Mouse (Mus musculus) neural tube, embryonic 11.5 days (tissue): ENCODE measurements around the gene Llgl2. TPM values are rescaled to one million over a fixed set of nuclear protein-coding genes. Genes with fewer than 3 reads are reported as not detected.

Experiments used
- ATAC-seq: fragments of 200-750 bp; cut with Nextera tagmentation; 2 replicates; pipeline ENCODE4 v1.8.0; 2017; ENCODE audit warnings: moderate number of reproducible peaks, mild to moderate bottlenecking, moderate TSS enrichment, moderate library complexity; ENCODE audit not compliant: insufficient read depth, low FRiP score, low TSS enrichment
- DNase-seq: peaks from one replicate; pipeline ENCODE4 v3.0.0-alpha.2; 2015; ENCODE audit warnings: low spot score
- H3K27ac ChIP-seq: fragments of 300-500 bp; sonication (generic); 2 replicates; pipeline ENCODE4 v1.5.1; 2014; ENCODE audit warnings: low read depth, mild to moderate bottlenecking, low read length
- H3K27me3 ChIP-seq: fragments of 300-500 bp; sonication (generic); 2 replicates; pipeline ENCODE4 v1.6.1; 2014; ENCODE audit warnings: mild to moderate bottlenecking, low read length, mixed read lengths; ENCODE audit not compliant: control insufficient read depth, insufficient read depth
- H3K36me3 ChIP-seq: fragments of 300-500 bp; sonication (generic); 2 replicates; pipeline ENCODE4 v1.6.1; 2014; ENCODE audit warnings: mild to moderate bottlenecking, low read length, moderate library complexity, mixed read lengths; ENCODE audit not compliant: control insufficient read depth, insufficient read depth
- H3K4me1 ChIP-seq: fragments of 300-500 bp; sonication (generic); 2 replicates; pipeline ENCODE4 v1.6.1; 2014; ENCODE audit warnings: low read length, mixed read lengths; ENCODE audit not compliant: control insufficient read depth, insufficient read depth
- H3K4me2 ChIP-seq: fragments of 300-500 bp; sonication (generic); 2 replicates; pipeline ENCODE4 v1.6.1; 2014; ENCODE audit warnings: low read depth, mild to moderate bottlenecking, moderate library complexity
- H3K4me3 ChIP-seq: fragments of 300-500 bp; sonication (generic); 2 replicates; pipeline ENCODE4 v1.5.1; 2014; ENCODE audit warnings: low read depth, low read length
- H3K9ac ChIP-seq: fragments of 300-500 bp; sonication (generic); 2 replicates; pipeline ENCODE4 v1.6.1; 2014; ENCODE audit warnings: mild to moderate bottlenecking, low read length
- H3K9me3 ChIP-seq: fragments of 300-500 bp; sonication (generic); 2 replicates; pipeline ENCODE4 v1.6.1; 2016; ENCODE audit warnings: low read length; ENCODE audit not compliant: control insufficient read depth
- WGBS: fragments of 180-500 bp; shearing (Covaris S2); extraction: QIAGEN DNeasy Blood & Tissue Kit; methylation state at CpG from one replicate; pipeline ENCODE4 v1.1.7; 2014; 5-methylcytosine and 5-hydroxymethylcytosine counted together
- polyA plus RNA-seq: library from polyadenylated mRNA; unstranded; fragments of >200 nt; fragmentation: Nextera tagmentation; extraction: Ambion mirVana; gene quantifications from 2 replicates; pipeline ENCODE4 v1.2.1, GENCODE M21; 2014

Llgl2 gene
- polyA plus RNA-seq, 1 experiment from 2014 or later, result 6.1 TPM

DNA sequence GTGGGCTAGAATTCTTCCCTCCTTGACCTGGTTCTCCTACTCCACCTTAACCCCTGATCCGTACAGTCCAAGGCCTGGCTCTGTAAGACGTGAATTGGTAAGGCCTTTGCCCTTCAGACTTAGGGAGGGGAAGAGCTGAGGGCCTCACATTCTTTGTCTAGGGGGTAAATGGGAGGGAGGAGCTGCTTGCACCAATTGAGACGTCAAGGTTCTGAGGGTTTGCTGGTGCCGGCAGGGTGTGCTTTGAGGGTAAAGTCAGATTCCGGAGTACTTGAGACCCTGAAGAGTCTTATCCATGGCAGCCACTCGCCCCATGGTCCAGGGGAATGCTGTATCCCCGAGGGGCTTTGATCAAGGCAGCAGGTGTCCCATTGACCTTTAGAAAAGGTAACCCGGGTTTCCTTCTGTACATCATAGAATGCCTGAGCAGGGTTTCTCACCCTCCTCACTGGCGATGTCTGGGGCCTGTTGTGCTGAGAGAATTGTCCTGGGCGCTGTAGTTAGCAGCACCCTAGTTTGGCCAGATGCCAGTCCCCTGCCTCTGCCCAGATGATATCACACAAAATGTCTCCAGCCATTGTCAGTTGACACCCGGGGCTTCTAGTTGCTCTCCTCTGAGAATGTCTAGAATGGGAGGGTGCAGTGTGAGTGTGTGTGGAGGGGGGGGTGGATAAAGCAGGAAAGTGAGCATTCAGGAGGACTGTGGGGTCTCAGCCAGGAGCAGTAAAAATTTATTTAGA, 13.0 kb downstream of the Llgl2 start:
- WGBS, result 43% methylated on average over 11 of the region's 11 CpGs
- Histone ChIP-seq H3K4me2 (no peak overlapping the region), H3K36me3 (no peaks in the 10 kb centered on the region), H3K4me1 (peaks cover 24% of the 10 kb centered on the region), H3K9me3 (no peaks in the 10 kb centered on the region), H3K9ac (no peak overlapping the region), H3K27ac (no peak overlapping the region), H3K27me3 (no peaks in the 10 kb centered on the region), H3K4me3 (no peak overlapping the region)
- no peak for DNase-seq
- ATAC-seq, result no peak

DNA sequence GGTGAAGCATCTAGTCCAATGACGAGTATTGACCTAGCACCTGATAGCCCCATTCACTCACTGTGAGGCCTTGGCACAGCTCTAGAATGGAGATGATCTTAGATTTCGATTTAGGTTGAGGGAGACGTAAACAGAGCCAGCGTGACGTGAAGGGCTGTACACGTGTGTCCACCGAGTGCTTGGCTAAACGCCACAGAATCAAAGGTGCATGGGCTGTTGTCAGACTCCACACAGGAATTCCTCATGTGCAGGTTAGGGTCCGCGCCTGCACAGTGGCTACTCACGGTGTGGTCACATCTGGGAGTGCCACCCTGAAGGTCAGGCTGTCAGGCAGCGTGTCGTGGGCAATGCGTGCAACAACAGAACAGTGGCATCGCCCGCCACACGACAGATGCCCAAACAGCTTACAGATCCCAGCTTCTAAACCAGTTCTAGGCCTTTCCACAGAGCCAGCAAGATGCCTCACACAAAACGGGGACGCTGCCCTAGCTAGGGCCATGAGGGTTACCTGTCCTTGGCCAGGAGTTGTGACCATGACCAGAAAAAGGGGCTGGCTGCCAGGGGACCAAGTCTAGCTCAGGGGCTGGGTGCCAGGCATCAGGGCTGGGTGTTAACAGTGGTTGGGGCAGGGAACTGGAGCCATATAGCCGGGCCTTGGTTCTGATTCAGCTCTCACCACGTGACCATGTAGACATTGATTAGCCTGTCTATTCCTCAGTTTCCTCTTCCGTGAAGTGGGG, 13.9 kb downstream of the Llgl2 start:
- no peak for DNase-seq
- H3K9ac ChIP-seq, result no peak overlapping the region
- 95% methylated on average over 22 of the region's 22 CpGs for WGBS
- H3K27me3 ChIP-seq, result no peaks in the 10 kb centered on the region
- H3K4me1 ChIP-seq, result peaks cover 20% of the 10 kb centered on the region
- no peak overlapping the region for H3K27ac ChIP-seq
- H3K36me3 ChIP-seq, result no peaks in the 10 kb centered on the region
- no peaks in the 10 kb centered on the region for H3K9me3 ChIP-seq
- no peak for ATAC-seq
- H3K4me2 ChIP-seq, result no peak overlapping the region
- H3K4me3 ChIP-seq, result no peak overlapping the region

GRCm38 (mm10) chr11:115838895-115839311, 15.1 kb downstream of the Llgl2 start:
- Histone ChIP-seq H3K36me3 (no peaks in the 10 kb centered on the region), H3K9me3 (no peaks in the 10 kb centered on the region), H3K27me3 (no peaks in the 10 kb centered on the region), H3K9ac (no peak overlapping the region), H3K27ac (no peak overlapping the region), H3K4me2 (no peak overlapping the region), H3K4me3 (no peak overlapping the region), H3K4me1 (peaks cover 10% of the 10 kb centered on the region; the same call in 1 of the 2 replicates)
- 48% methylated on average over 4 of the region's 4 CpGs for WGBS
- no peak for DNase-seq
- no peak for ATAC-seq

GRCm38 (mm10) chr11:115839732-115840131, 15.9 kb downstream of the Llgl2 start:
- ATAC-seq (no peak), DNase-seq (no peak)
- WGBS, result 77% methylated on average over 3 of the region's 3 CpGs
- no peaks in the 10 kb centered on the region for H3K36me3 ChIP-seq
- no peaks in the 10 kb centered on the region for H3K9me3 ChIP-seq
- no peaks in the 10 kb centered on the region for H3K27me3 ChIP-seq
- H3K4me2 ChIP-seq, result no peak overlapping the region
- peaks cover 10% of the 10 kb centered on the region; the same call in 1 of the 2 replicates for H3K4me1 ChIP-seq
- H3K4me3 ChIP-seq, result no peak overlapping the region
- no peak overlapping the region for H3K27ac ChIP-seq
- H3K9ac ChIP-seq, result 0 out of 2 replicates have a peak overlapping the region, but pooled peaks have one; percentile 18

GRCm38 (mm10) chr11:115841044-115841443, 17.2 kb downstream of the Llgl2 start:
- ATAC-seq, result no peak
- Histone ChIP-seq H3K4me3 (no peak overlapping the region), H3K4me2 (no peak overlapping the region), H3K27ac (no peak overlapping the region), H3K27me3 (no peaks in the 10 kb centered on the region), H3K4me1 (peaks cover 10% of the 10 kb centered on the region; the same call in 1 of the 2 replicates), H3K9me3 (no peaks in the 10 kb centered on the region), H3K36me3 (no peaks in the 10 kb centered on the region), H3K9ac (no peak overlapping the region)
- no peak for DNase-seq
- WGBS, result 86% methylated on average over 6 of the region's 6 CpGs

DNA sequence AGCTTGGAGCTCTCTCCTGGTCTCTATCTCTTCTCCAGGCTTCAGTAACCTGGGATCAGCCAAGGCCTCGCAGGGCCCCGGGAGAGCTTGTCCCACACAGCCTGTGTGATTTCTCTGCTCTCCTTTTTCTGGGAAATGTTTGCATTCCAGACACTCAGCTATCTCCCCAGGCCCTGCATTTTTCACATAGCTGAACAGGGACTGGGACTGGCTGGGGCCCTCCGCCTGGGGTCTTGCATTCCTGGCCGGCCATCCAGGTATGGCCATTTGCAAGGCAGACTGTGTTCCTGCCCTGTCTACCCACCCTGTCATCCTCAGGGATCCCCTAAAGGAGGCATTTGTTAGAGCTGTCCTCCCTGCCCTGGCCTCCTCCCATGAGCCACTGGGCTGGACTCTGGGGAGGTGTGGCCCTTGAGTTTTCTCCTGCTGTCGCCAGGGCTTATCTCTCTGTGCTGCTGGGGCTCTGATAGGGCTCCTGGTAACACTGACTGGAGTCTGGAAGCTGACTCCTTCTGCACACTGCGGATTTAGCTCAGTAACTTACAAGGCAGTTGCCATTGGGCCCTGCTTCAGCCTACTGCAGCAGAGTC, 18.2 kb downstream of the Llgl2 start:
- Histone ChIP-seq H3K27me3 (no peaks in the 10 kb centered on the region), H3K9ac (no peak overlapping the region), H3K27ac (peak overlapping the region; percentile 39; the same call in 1 of the 2 replicates), H3K4me2 (no peak overlapping the region), H3K4me3 (no peak overlapping the region), H3K36me3 (no peaks in the 10 kb centered on the region), H3K4me1 (peaks cover 10% of the 10 kb centered on the region; the same call in 1 of the 2 replicates), H3K9me3 (no peaks in the 10 kb centered on the region)
- WGBS, result 34% methylated on average over 6 of the region's 6 CpGs
- DNase-seq, result no peak
- ATAC-seq, result no peak

GRCm38 (mm10) chr11:115843141-115843890, 19.5 kb downstream of the Llgl2 start:
- no peaks in the 10 kb centered on the region for H3K27me3 ChIP-seq
- H3K9ac ChIP-seq, result no peak overlapping the region
- no peak overlapping the region for H3K4me3 ChIP-seq
- no peak overlapping the region for H3K4me2 ChIP-seq
- H3K9me3 ChIP-seq, result no peaks in the 10 kb centered on the region
- H3K36me3 ChIP-seq, result no peaks in the 10 kb centered on the region
- DNase-seq (no peak), ATAC-seq (no peak)
- peaks cover 10% of the 10 kb centered on the region; the same call in 1 of the 2 replicates for H3K4me1 ChIP-seq
- WGBS, result 82% methylated on average over 12 of the region's 14 CpGs
- no peak overlapping the region for H3K27ac ChIP-seq

DNA sequence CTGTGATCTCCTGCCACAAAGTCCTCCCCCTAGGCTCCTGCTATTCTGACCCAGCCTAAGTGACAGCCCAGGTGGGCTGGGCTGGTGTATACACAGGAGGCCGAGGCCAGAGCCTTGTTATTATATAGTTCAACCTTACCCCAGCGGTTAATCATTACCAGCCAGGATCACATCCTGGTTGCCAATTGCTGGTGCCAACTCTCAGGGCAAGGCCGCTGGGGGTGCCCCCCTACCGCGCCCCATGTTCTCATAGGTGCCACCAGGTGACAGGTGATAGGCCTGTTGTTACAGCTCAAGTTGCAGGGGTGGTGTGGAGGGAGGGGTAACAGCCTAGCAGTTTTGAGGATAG, 20.0 kb downstream of the Llgl2 start:
- WGBS, result 93% methylated on average over 5 of the region's 5 CpGs

More for the DNA sequence above, 20.0 kb downstream of the Llgl2 start:
- H3K27ac ChIP-seq, result no peak overlapping the region
- H3K9me3 ChIP-seq, result no peaks in the 10 kb centered on the region
- H3K9ac ChIP-seq, result no peak overlapping the region
- DNase-seq (no peak), ATAC-seq (no peak)
- H3K4me3 ChIP-seq, result no peak overlapping the region
- H3K36me3 ChIP-seq, result no peaks in the 10 kb centered on the region
- no peak overlapping the region for H3K4me2 ChIP-seq
- H3K27me3 ChIP-seq, result no peaks in the 10 kb centered on the region
- peaks cover 10% of the 10 kb centered on the region; the same call in 1 of the 2 replicates for H3K4me1 ChIP-seq
